Mouse (Mus musculus) stomach, embryonic 14.5 days (tissue): ENCODE data around the gene Rufy4. TPM values are rescaled to one million over a fixed set of nuclear protein-coding genes. Genes with fewer than 3 reads are reported as not detected.
"Not testable (repeated sequence)": the region's sequence is repeated elsewhere in the genome, so short reads cannot be mapped to it uniquely, and the experiment has no call there.

Experiments
- ATAC-seq: fragments of 200-750 bp; cut with Nextera tagmentation; 2 replicates; pipeline ENCODE4 v1.8.0; 2017; ENCODE audit warnings: low read depth, moderate TSS enrichment; ENCODE audit not compliant: insufficient number of reproducible peaks, insufficient read depth, low FRiP score
- H3K27ac ChIP-seq: fragments of 300-500 bp; sonication (generic); 2 replicates; pipeline ENCODE4 v1.5.1; 2014; ENCODE audit warnings: mild to moderate bottlenecking, low read length, moderate library complexity, mixed read lengths
- H3K27me3 ChIP-seq: fragments of 300-500 bp; sonication (generic); 2 replicates; pipeline ENCODE4 v1.6.1; 2014; ENCODE audit warnings: low read length, control low read depth, mixed read lengths; ENCODE audit not compliant: control insufficient read depth, insufficient read depth
- H3K36me3 ChIP-seq: fragments of 300-500 bp; sonication (generic); 2 replicates; pipeline ENCODE4 v1.6.1; 2014; ENCODE audit warnings: mild to moderate bottlenecking, control low read depth, low read length, moderate library complexity, mixed read lengths; ENCODE audit not compliant: control insufficient read depth, insufficient read depth
- H3K4me1 ChIP-seq: fragments of 300-500 bp; sonication (generic); 2 replicates; pipeline ENCODE4 v1.6.1; 2014; ENCODE audit warnings: low read length, control low read depth, mixed read lengths; ENCODE audit not compliant: control insufficient read depth, insufficient read depth
- H3K4me2 ChIP-seq: fragments of 300-500 bp; sonication (generic); replicated peaks from 2 replicates; pipeline ENCODE4 v1.6.1; 2014; ENCODE audit warnings: low read depth, low read length, control low read depth
- H3K4me3 ChIP-seq: fragments of 300-500 bp; sonication (generic); 2 replicates; pipeline ENCODE4 v1.5.1; 2014; ENCODE audit warnings: low read depth, low read length, control low read depth
- H3K9ac ChIP-seq: fragments of 300-500 bp; sonication (generic); replicated peaks from 2 replicates; pipeline ENCODE4 v1.6.1; 2014; ENCODE audit warnings: low read depth, mild to moderate bottlenecking, control low read depth, low read length, moderate library complexity, mixed read lengths
- H3K9me3 ChIP-seq: fragments of 300-500 bp; sonication (generic); 2 replicates; pipeline ENCODE4 v1.6.1; 2016; ENCODE audit warnings: low read depth, low read length, control low read depth; ENCODE audit not compliant: control insufficient read depth
- WGBS: fragments of 180-500 bp; shearing (Covaris S2); extraction: QIAGEN DNeasy Blood & Tissue Kit; methylation state at CpG from one replicate; pipeline ENCODE4 v1.1.7; 2014; 5-methylcytosine and 5-hydroxymethylcytosine counted together
- polyA plus RNA-seq: library from polyadenylated mRNA; unstranded; fragments of >200 nt; fragmentation: Nextera tagmentation; extraction: Ambion mirVana; gene quantifications from 2 replicates; pipeline ENCODE4 v1.2.1, GENCODE M21; 2014

The Rufy4 gene
- polyA plus RNA-seq, 1 experiment from 2014 or later = 0.26 TPM

DNA sequence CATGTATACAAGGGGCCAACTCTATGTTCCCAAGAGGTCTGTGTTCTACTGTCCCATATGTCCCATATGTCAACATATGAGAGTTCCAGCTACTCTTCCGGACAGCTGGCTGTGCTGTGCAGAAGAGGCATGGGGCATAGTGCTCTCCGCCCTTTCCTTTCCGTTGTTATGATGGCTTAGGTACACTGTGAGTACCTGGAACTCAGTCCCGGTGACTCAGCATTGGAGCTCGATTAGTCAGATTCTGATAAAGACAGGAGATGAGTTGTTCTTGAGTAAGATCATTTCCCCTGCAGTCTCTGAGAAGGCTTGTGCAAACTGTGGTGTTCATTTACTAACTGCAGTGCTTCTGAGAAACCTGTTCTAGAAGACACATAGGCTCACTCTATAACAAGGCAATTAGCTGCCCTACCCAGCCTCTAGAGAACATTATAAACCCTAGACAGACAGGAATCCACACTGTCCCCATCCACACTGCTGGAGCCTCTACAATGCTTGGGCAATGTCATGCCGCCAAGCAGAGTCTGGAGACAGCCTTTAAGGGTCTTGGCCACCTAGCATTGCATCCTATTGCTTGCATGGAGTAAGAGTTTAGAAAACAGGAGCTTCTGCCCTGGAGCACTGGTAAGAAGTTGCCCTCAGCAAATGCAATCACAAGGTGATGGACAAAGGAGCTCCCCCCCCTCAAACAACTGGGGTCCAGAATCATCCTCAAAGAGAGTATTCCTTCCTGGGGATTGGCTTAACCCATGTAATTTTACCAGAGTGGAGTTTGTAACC, 24.0 kb downstream of the Rufy4 start:
- Histone ChIP-seq H3K9me3 (no peaks in the 10 kb centered on the region), H3K36me3 (no peaks in the 10 kb centered on the region), H3K27ac (no peak overlapping the region), H3K27me3 (no peaks in the 10 kb centered on the region), H3K4me2 (no peak overlapping the region), H3K9ac (no peak overlapping the region), H3K4me3 (no peak overlapping the region), H3K4me1 (no peaks in the 10 kb centered on the region)
- 84% methylated on average over 6 of the region's 6 CpGs for WGBS
- ATAC-seq = no peak

DNA sequence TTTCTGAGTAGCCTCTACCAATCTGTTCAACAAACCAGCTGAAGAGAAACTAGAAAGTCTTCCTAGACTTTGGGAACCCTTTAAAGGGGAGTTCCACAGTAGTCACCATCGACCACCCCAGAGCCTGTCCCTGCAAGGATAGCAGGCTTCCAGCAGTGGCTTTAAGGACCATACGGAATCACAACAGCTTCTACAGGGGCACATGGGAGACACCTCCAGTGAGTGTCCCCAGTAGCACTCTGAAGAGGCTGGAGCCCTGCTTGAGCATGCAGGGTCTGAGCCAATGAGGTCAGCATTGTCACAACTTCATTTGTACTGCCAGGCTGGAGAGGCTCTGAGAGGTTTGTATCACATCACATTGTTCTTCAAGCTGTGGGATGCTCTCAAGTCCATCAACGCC, 24.8 kb downstream of the Rufy4 start:
- no peaks in the 10 kb centered on the region for H3K9me3 ChIP-seq
- no peak for ATAC-seq
- no peak overlapping the region for H3K27ac ChIP-seq
- no peak overlapping the region for H3K4me3 ChIP-seq
- H3K27me3 ChIP-seq = no peaks in the 10 kb centered on the region
- 77% methylated on average over 3 of the region's 3 CpGs for WGBS
- H3K4me2 ChIP-seq = no peak overlapping the region
- no peaks in the 10 kb centered on the region for H3K4me1 ChIP-seq
- no peak overlapping the region for H3K9ac ChIP-seq
- no peaks in the 10 kb centered on the region for H3K36me3 ChIP-seq

DNA sequence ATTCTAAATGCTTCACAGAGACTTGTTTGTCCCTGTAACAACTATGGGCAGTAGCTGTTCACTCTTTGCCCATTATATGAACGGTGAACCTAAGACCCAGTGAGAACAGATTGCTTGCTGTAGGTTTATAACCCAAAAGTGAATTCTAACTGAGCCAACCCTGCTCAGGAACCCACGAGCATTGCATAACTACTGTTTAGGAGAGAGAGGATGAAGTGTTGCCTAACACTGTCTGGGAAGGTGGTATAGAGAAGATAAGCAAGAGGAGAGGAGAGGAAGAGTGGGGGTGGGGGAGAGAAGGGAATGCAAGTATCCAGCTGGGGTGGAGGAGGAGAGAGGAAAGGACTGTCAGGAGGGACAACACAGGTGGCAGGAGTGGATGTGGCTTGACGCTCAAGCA, 25.8 kb downstream of the Rufy4 start:
- no peaks in the 10 kb centered on the region for H3K9me3 ChIP-seq
- H3K4me2 ChIP-seq = no peak overlapping the region
- no peaks in the 10 kb centered on the region for H3K36me3 ChIP-seq
- ATAC-seq = no peak
- H3K27me3 ChIP-seq = no peaks in the 10 kb centered on the region
- no peak overlapping the region for H3K27ac ChIP-seq
- H3K4me3 ChIP-seq = no peak overlapping the region
- no peak overlapping the region for H3K9ac ChIP-seq
- 65% methylated on average over 3 of the region's 3 CpGs for WGBS
- H3K4me1 ChIP-seq = no peaks in the 10 kb centered on the region

DNA sequence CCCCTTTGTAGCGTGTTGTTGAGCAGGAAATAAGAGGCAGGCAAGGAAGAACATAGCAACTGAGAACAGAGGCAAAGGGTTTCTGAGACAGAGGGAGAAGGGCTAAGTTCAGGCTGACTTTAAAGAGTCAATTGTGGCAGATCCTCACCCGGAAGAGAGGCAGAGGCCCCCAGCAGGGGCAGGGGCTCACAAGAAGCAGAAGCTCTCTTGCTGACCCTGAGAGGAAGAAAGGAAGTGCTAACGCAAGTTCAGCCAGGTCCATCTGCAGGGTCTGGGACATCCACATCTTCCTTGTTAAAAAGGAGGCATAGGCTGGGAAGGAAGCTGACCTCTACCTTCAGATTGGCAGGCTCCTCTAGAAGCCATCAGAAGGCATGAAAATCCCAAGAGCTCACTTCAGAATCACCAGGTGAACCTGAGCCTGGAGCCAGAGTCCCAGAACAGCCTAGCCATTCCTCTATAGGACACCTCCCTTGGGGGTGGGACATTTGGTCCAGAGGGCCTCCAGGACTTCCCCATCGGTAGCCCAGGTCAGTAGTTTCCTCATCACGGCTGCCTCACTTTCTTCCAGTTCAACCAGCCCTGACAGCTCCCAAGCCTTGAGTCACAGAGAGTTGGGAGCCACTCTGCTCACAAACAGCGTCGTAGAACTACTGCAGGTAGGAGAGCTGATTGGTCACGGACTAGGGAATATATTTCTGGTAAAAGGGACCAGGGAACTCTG, 28.3 kb downstream of the Rufy4 start, which contains the start of gene Cxcr2:
Gene Cxcr2 (plus strand): TSS at position 529 of the 724 bp plus-strand sequence.
- H3K4me2 ChIP-seq = no peak within 1 kb of the TSS
- no peaks in the 10 kb centered on the region for H3K9me3 ChIP-seq
- H3K27me3 ChIP-seq = no peaks in the 10 kb centered on the region
- no peak within 1 kb of the TSS for H3K27ac ChIP-seq
- no peak for ATAC-seq
- 64% methylated on average over 8 of the region's 8 CpGs for WGBS
- no peaks in the 10 kb centered on the region for H3K36me3 ChIP-seq
- H3K9ac ChIP-seq = no peak within 1 kb of the TSS
- no peak within 1 kb of the TSS for H3K4me3 ChIP-seq
- H3K4me1 ChIP-seq = 0 out of 2 replicates have a peak, but pooled peaks cover 3% of the 10 kb centered on the region

DNA sequence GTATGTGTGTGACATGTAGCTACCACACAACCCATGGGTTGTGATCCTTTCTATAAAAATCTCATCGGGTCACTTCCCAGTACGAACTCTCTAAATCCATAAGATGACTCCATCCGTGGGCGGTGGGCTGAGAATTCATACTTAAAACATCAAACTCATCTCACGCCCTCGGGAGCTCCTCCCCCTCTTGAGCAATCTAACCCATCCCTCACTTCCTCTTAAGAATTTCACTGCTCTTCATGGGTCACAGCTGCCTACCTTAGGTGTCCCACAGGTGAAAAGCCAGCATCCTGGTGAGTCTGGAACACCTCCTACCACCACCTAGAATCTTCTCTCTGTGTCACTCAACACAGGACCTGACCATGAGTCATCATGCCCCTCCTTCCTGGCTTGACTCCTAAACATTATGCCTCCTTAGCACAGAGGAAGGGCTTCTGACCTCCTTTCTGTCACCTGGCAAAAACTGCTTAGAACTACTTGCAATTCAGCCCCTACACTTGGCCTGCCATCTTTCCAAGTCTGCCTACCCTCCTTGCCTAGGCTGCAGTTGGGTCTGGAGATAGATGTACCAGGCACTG, 30.2 kb downstream of the Rufy4 start:
- Histone ChIP-seq H3K27me3 (no peaks in the 10 kb centered on the region), H3K4me1 (0 out of 2 replicates have a peak, but pooled peaks cover 3% of the 10 kb centered on the region), H3K27ac (no peak overlapping the region), H3K4me3 (no peak overlapping the region), H3K9ac (no peak overlapping the region), H3K4me2 (no peak overlapping the region), H3K9me3 (no peaks in the 10 kb centered on the region), H3K36me3 (no peaks in the 10 kb centered on the region)
- no peak for ATAC-seq
- WGBS = 80% methylated on average over 6 of the region's 6 CpGs

DNA sequence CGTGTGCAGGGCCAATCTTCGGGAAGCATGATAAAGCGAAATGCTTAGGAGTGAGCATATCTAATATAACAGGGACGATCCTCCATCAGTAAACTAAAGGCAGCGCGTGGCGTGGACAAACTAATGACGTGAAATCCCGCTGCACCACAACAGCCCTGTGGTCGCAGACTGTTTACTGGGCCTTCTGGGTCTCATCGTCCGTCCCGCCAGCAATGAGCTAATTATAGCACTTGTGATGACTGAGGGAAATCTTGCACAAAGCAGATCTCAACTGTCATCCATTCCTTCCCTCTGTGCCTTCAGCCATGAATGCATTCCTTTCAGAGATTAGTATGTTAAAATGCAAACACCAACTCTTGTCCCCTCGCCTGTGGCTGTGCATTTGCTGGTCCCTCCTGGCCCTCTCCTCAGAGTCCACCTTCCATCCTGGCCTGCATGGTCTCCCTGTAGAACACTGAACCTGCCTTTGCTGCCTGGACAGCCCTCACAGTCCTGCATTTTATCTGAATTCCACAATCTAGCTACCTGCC, 31.1 kb downstream of the Rufy4 start:
- 71% methylated on average over 14 of the region's 14 CpGs for WGBS
- H3K4me3 ChIP-seq = no peak overlapping the region
- H3K9ac ChIP-seq = no peak overlapping the region
- no peak overlapping the region for H3K4me2 ChIP-seq
- H3K9me3 ChIP-seq = no peaks in the 10 kb centered on the region
- 0 out of 2 replicates have a peak, but pooled peaks cover 3% of the 10 kb centered on the region for H3K4me1 ChIP-seq
- no peak for ATAC-seq
- no peaks in the 10 kb centered on the region for H3K27me3 ChIP-seq
- H3K27ac ChIP-seq = no peak overlapping the region
- H3K36me3 ChIP-seq = no peaks in the 10 kb centered on the region

DNA sequence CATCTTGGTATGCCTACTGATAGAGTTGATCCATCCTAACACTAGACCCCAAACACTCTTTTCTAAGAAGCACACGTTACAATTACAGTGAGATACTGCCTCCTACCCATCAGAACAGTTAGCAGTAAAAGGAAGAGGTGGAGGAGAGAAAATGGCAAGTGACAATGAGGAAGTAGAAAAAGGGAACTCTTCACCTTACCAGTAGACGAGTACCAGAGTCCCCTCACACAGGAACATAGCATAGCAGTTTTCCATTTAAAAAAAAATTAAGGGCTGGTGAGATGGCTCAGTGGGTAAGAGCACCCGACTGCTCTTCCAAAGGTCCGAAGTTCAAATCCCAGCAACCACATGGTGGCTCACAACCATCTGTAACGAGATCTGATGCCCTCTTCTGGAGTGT, 34.3 kb downstream of the Rufy4 start:
- H3K4me1 ChIP-seq, H3K9me3 ChIP-seq, H3K27me3 ChIP-seq, H3K27ac ChIP-seq, H3K4me2 ChIP-seq, ATAC-seq, H3K9ac ChIP-seq, H3K4me3 ChIP-seq, H3K36me3 ChIP-seq: not testable (repeated sequence)
- WGBS = 82% methylated on average over 4 of the region's 5 CpGs

DNA sequence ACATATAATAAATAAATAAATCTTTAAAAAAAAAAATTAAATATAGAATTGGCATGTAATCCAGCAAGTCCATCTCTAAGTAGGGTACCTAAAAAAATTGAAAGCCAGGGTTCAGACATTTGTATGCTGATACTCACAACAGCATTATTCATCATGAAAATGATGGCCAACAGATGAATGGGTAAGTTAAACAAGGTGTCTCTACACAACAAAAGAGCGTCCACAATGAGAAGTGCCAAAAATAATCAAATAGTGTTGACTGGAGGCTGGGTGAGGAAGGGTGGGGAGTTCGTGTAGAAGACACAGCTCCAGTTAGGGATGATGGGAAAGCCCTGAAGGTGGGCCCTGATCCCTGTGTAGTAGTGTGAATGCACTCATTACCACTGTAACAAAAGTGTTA, 34.7 kb downstream of the Rufy4 start:
- no peak for ATAC-seq
- Histone ChIP-seq H3K4me1 (0 out of 2 replicates have a peak, but pooled peaks cover 3% of the 10 kb centered on the region), H3K9me3 (no peaks in the 10 kb centered on the region), H3K4me2 (no peak overlapping the region), H3K9ac (no peak overlapping the region), H3K27me3 (no peaks in the 10 kb centered on the region), H3K27ac (no peak overlapping the region), H3K4me3 (no peak overlapping the region), H3K36me3 (no peaks in the 10 kb centered on the region)
- 46% methylated on average over 2 of the region's 2 CpGs for WGBS
